Mouse (Mus musculus): ENCODE measurements around the gene Prss32. TPM values are rescaled to one million over a fixed set of nuclear protein-coding genes. Genes with fewer than 3 reads are reported as not detected.

Prss32 gene
- polyA plus RNA-seq, 1 experiment = 292 TPM

DNA sequence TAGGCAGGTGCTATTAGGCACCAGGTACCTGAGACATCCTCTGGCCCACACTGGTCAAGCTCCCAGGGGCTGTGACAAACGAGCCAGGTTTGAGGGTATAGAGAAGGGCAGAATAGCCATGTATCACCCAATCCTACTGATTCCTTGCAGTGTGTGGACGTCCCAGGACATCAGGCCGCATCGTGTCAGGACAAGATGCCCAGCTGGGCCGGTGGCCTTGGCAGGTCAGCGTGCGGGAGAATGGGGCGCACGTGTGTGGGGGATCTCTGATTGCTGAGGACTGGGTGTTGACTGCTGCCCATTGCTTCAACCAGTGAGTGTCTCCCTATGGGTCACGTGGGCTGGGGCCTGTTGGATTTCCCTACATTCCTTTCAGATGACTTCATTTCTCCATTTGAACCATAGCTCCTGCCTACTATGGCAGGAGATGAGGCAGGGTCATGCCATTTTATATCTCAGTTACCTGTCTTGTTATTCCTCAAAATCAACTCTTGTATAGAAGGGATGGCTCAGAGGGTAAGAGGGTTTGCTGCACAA lies 10.6 kb downstream of the Prss32 start:
- H3K4me1 ChIP-seq (ENCODE audit: control insufficient read depth, insufficient read depth, insufficient read length, low read length) = peaks cover 13% of the 10 kb centered on the region
- peak overlapping the region; percentile 68 for H3K4me3 ChIP-seq (ENCODE audit: low read depth, low read length)
- WGBS = 69% methylated on average over 10 of the region's 10 CpGs
- H3K27me3 ChIP-seq (ENCODE audit: control insufficient read depth, insufficient read depth, low read length) = no peaks in the 10 kb centered on the region
- peak overlapping the region; percentile 93 for H3K27ac ChIP-seq (ENCODE audit: insufficient read depth, low read depth, low read length)
- TF ChIP-seq CTCF (IDR thresholded peaks at IDR 0.05; ENCODE audit: extremely low read depth, insufficient read length, insufficient replicate concordance, low read depth, low read length) = no peak
- no peak for TF ChIP-seq POLR2A (IDR thresholded peaks at IDR 0.05; ENCODE audit: low read depth, low read length)
- peaks cover 26% of the 10 kb centered on the region for H3K36me3 ChIP-seq (ENCODE audit: control insufficient read depth, insufficient read depth, low read length)

GRCm38 (mm10) chr17:23857193-23857592 lies 13.5 kb downstream of the Prss32 start:
- no peak overlapping the region for H3K27ac ChIP-seq (ENCODE audit: insufficient read depth, low read depth, low read length)
- H3K36me3 ChIP-seq (ENCODE audit: control insufficient read depth, insufficient read depth, low read length) = peaks cover 31% of the 10 kb centered on the region
- H3K4me3 ChIP-seq (ENCODE audit: low read depth, low read length) = no peak overlapping the region
- WGBS = 95% methylated on average over 6 of the region's 6 CpGs
- no peaks in the 10 kb centered on the region for H3K27me3 ChIP-seq (ENCODE audit: control insufficient read depth, insufficient read depth, low read length)
- TF ChIP-seq POLR2A (IDR thresholded peaks at IDR 0.05; ENCODE audit: low read depth, low read length) (no peak), CTCF (IDR thresholded peaks at IDR 0.05; ENCODE audit: extremely low read depth, insufficient read length, insufficient replicate concordance, low read depth, low read length) (no peak)
- peaks cover 8% of the 10 kb centered on the region for H3K4me1 ChIP-seq (ENCODE audit: control insufficient read depth, insufficient read depth, insufficient read length, low read length)

DNA sequence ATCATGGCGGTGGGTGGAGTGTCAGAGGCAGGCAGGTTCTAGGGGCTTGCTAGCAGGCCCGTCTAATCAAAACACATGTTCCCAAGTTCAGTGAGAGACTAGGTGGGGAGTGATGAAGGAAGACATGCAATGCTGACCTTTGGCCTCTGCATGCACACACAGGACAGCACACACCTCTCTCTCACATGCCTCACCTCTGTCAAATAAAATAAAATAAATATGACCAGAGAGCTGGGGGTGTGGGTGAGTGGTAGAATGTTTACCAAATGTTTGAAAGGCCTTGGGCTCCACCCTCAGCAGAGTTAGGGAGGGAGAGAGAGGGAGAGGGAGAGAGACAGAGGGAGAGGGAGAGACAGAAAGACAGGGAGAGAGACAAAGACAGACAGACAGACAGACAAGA lies 14.3 kb downstream of the Prss32 start:
- peaks cover 31% of the 10 kb centered on the region for H3K36me3 ChIP-seq (ENCODE audit: control insufficient read depth, insufficient read depth, low read length)
- H3K4me3 ChIP-seq (ENCODE audit: low read depth, low read length) = no peak overlapping the region
- peaks cover 8% of the 10 kb centered on the region for H3K4me1 ChIP-seq (ENCODE audit: control insufficient read depth, insufficient read depth, insufficient read length, low read length)
- no peak for TF ChIP-seq CTCF (IDR thresholded peaks at IDR 0.05; ENCODE audit: extremely low read depth, insufficient read length, insufficient replicate concordance, low read depth, low read length)
- no peak for TF ChIP-seq POLR2A (IDR thresholded peaks at IDR 0.05; ENCODE audit: low read depth, low read length)
- no peaks in the 10 kb centered on the region for H3K27me3 ChIP-seq (ENCODE audit: control insufficient read depth, insufficient read depth, low read length)
- WGBS = 61% methylated on average over 2 of the region's 2 CpGs
- H3K27ac ChIP-seq (ENCODE audit: insufficient read depth, low read depth, low read length) = no peak overlapping the region; the same call in 1 of the 2 replicates

DNA sequence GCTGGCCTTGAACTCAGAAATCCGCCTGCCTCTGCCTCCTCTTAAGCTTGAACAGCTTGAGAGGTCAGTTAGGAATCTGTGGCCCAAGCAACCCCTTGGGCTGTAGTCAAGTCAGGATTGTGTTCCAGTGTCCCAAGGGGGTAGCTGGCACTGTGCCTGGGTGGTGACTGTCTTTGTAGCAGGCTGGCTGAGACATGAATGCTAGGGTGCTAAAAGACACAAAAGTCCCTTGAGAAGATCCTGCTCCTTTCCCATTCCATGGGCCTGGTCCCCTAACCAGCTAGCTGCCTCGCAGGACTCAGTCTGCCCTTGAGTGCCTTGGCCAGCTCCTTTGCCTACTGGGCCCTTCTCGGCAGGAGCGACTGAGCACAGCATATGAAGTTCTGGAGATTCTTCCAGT lies 19.3 kb downstream of the Prss32 start:
- 91% methylated on average over 4 of the region's 4 CpGs for WGBS
- H3K4me1 ChIP-seq (ENCODE audit: control insufficient read depth, insufficient read depth, insufficient read length, low read length) = no peaks in the 10 kb centered on the region
- H3K36me3 ChIP-seq (ENCODE audit: control insufficient read depth, insufficient read depth, low read length) = peaks cover 10% of the 10 kb centered on the region
- TF ChIP-seq CTCF (IDR thresholded peaks at IDR 0.05; ENCODE audit: extremely low read depth, insufficient read length, insufficient replicate concordance, low read depth, low read length) (no peak), POLR2A (IDR thresholded peaks at IDR 0.05; ENCODE audit: low read depth, low read length) (no peak)
- H3K4me3 ChIP-seq (ENCODE audit: low read depth, low read length) = no peak overlapping the region
- no peak overlapping the region for H3K27ac ChIP-seq (ENCODE audit: insufficient read depth, low read depth, low read length)
- no peaks in the 10 kb centered on the region for H3K27me3 ChIP-seq (ENCODE audit: control insufficient read depth, insufficient read depth, low read length)

- TF ChIP-seq CTCF (IDR thresholded peaks at IDR 0.05; ENCODE audit: extremely low read depth, insufficient read length, insufficient replicate concordance, low read depth, low read length) (no peak), POLR2A (IDR thresholded peaks at IDR 0.05; ENCODE audit: low read depth, low read length) (no peak)
- no peaks in the 10 kb centered on the region for H3K36me3 ChIP-seq (ENCODE audit: control insufficient read depth, insufficient read depth, low read length)
- H3K4me1 ChIP-seq (ENCODE audit: control insufficient read depth, insufficient read depth, insufficient read length, low read length) = peaks cover 2% of the 10 kb centered on the region; the same call in 1 of the 2 replicates
- H3K27me3 ChIP-seq (ENCODE audit: control insufficient read depth, insufficient read depth, low read length) = no peaks in the 10 kb centered on the region
- 89% methylated on average over 15 of the region's 15 CpGs for WGBS
- no peak within 1 kb of the TSS for H3K4me3 ChIP-seq (ENCODE audit: low read depth, low read length)
- no peak within 1 kb of the TSS for H3K27ac ChIP-seq (ENCODE audit: insufficient read depth, low read depth, low read length)
Measured at GRCm38 (mm10) chr17:23867756-23868155, 24.1 kb downstream of the Prss32 start, which contains the start of gene Prss21. Gene Prss21 (plus strand): TSS chr17:23868056.

DNA sequence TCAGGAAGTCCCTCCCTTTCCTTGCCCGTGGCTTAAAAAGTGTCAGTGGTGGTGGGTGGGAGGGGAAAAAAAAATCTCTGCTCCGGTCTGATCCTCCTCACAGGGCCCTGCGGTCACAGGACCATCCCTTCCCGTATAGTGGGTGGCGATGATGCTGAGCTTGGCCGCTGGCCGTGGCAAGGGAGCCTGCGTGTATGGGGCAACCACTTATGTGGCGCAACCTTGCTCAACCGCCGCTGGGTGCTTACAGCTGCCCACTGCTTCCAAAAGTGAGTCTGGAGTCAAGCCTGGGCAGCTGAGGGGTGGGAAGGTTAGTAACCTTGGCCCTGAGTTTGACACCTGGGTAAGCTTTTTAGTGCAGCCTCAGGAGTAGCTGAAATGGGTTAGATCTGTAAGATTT lies 24.9 kb downstream of the Prss32 start:
- Histone ChIP-seq H3K4me1 (ENCODE audit: control insufficient read depth, insufficient read depth, insufficient read length, low read length) (peaks cover 3% of the 10 kb centered on the region; the same call in 1 of the 2 replicates), H3K27ac (ENCODE audit: insufficient read depth, low read depth, low read length) (no peak overlapping the region), H3K36me3 (ENCODE audit: control insufficient read depth, insufficient read depth, low read length) (no peaks in the 10 kb centered on the region), H3K27me3 (ENCODE audit: control insufficient read depth, insufficient read depth, low read length) (no peaks in the 10 kb centered on the region), H3K4me3 (ENCODE audit: low read depth, low read length) (no peak overlapping the region)
- 93% methylated on average over 11 of the region's 11 CpGs for WGBS
- TF ChIP-seq CTCF (IDR thresholded peaks at IDR 0.05; ENCODE audit: extremely low read depth, insufficient read length, insufficient replicate concordance, low read depth, low read length) = no peak
- no peak for TF ChIP-seq POLR2A (IDR thresholded peaks at IDR 0.05; ENCODE audit: low read depth, low read length)

DNA sequence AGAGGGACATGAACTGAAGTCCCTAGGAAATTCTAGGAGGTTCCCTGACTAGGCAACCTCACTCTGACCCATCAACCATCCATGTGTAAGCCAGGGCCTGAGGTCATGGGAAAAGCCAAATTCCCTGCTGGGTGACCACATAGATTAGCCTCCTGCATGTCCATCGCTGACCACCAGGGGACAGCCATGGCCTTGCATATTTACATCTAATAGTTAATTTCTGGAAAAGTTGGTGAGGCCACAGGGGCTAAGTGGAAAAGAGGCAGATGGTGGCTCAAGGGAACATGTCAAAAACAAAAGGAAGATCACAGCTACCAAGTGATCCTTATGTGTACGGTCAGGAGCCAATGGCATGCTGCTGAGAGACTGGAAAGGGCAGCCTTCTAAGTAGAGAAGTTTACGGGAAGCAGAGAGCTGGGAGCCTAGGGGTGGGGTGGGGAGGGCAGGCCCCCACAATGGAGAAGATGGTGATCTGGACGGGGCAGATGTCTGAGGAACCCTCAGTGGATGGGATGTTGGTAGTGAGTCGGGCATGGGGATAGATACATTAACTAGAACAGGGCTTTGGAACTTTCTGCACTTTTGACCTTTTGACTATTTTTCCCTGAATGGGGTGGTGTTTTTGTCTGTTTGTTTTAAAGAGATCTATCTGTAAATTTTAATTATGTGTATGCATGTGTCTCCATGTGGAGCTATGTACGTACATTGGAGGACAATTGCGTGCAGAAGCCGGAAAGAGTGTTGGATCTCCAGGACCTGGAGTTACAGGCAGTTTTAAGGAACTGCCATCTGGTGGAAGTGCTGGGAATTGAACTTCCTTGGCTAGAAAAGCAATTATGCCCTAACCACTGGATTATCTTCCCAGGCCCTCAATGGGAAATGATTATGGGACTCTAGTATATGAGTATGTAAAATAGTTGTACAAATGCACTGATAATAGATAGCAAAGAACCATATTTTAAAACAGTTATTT lies 30.5 kb downstream of the Prss32 start:
- WGBS = 35% methylated on average over 8 of the region's 8 CpGs
- H3K4me3 ChIP-seq (ENCODE audit: low read depth, low read length) = no peak overlapping the region
- H3K4me1 ChIP-seq (ENCODE audit: control insufficient read depth, insufficient read depth, insufficient read length, low read length) = peaks cover 3% of the 10 kb centered on the region; the same call in 1 of the 2 replicates
- no peaks in the 10 kb centered on the region for H3K36me3 ChIP-seq (ENCODE audit: control insufficient read depth, insufficient read depth, low read length)
- TF ChIP-seq POLR2A (IDR thresholded peaks at IDR 0.05; ENCODE audit: low read depth, low read length) (no peak), CTCF (IDR thresholded peaks at IDR 0.05; ENCODE audit: extremely low read depth, insufficient read length, insufficient replicate concordance, low read depth, low read length) (peak; percentile 82; the same call in 1 of the 2 replicates)
- H3K27ac ChIP-seq (ENCODE audit: insufficient read depth, low read depth, low read length) = no peak overlapping the region
- no peaks in the 10 kb centered on the region for H3K27me3 ChIP-seq (ENCODE audit: control insufficient read depth, insufficient read depth, low read length)
